Mouse (Mus musculus) ES-CJ7 (cell line): ENCODE measurements around the gene Rad50.
A peak's percentile ranks its signal among the peaks of the same experiment; 100 is the strongest.

Source experiments
- DNase-seq: peaks from one replicate; pipeline ENCODE4 v3.0.0; 2011; ENCODE audit warnings: low read depth, low spot score

Gene Rad50

GRCm38 (mm10) chr11:53706934-53707717 lies at the start of gene Rad50:
Gene Rad50 (minus strand): TSS chr11:53707319.
- peak; percentile 96 for DNase-seq

- no peak for DNase-seq
Measured at GRCm38 (mm10) chr11:53755011-53755595, 48.0 kb upstream of the Rad50 start.

- DNase-seq = peak; percentile 51
Measured at GRCm38 (mm10) chr11:53749716-53750352, 42.7 kb upstream of the Rad50 start.

GRCm38 (mm10) chr11:53749306-53749705 lies 42.2 kb upstream of the Rad50 start:
- no peak for DNase-seq

- no peak for DNase-seq
Measured at GRCm38 (mm10) chr11:53748614-53749013, 41.5 kb upstream of the Rad50 start.

- no peak for DNase-seq
Measured at GRCm38 (mm10) chr11:53747985-53748384, 40.9 kb upstream of the Rad50 start.

- no peak for DNase-seq
Measured at GRCm38 (mm10) chr11:53745260-53745659, 38.1 kb upstream of the Rad50 start.

GRCm38 (mm10) chr11:53742353-53742752 lies 35.2 kb upstream of the Rad50 start:
- no peak for DNase-seq

GRCm38 (mm10) chr11:53737573-53737946 lies 30.4 kb upstream of the Rad50 start:
- peak; percentile 79 for DNase-seq

GRCm38 (mm10) chr11:53736771-53737572 lies 29.9 kb upstream of the Rad50 start:
- DNase-seq = peak; percentile 95

- peak; percentile 94 for DNase-seq
Measured at GRCm38 (mm10) chr11:53735682-53736245, 28.6 kb upstream of the Rad50 start.

- no peak for DNase-seq
Measured at GRCm38 (mm10) chr11:53734970-53735681, 28.0 kb upstream of the Rad50 start.

- no peak for DNase-seq
Measured at GRCm38 (mm10) chr11:53734431-53734830, 27.3 kb upstream of the Rad50 start.

GRCm38 (mm10) chr11:53733824-53734223 lies 26.7 kb upstream of the Rad50 start:
- peak; percentile 49 for DNase-seq

GRCm38 (mm10) chr11:53732244-53732643 lies 25.1 kb upstream of the Rad50 start:
- DNase-seq = no peak

- DNase-seq = no peak
Measured at GRCm38 (mm10) chr11:53731457-53731856, 24.3 kb upstream of the Rad50 start.

GRCm38 (mm10) chr11:53720715-53721114 lies 13.6 kb upstream of the Rad50 start, which contains the start of gene Il5:
Gene Il5 (plus strand): TSS chr11:53720794.
- DNase-seq = no peak

- DNase-seq = no peak
Measured at GRCm38 (mm10) chr11:53719701-53720100, 12.6 kb upstream of the Rad50 start.

GRCm38 (mm10) chr11:53707718-53708009 lies 545 bp upstream of the Rad50 start:
- no peak for DNase-seq

GRCm38 (mm10) chr11:53706236-53706933 lies 734 bp downstream of the Rad50 start:
- peak; percentile 69 for DNase-seq
